Mouse (Mus musculus): ENCODE results near the gene Clhc1.

DNA sequence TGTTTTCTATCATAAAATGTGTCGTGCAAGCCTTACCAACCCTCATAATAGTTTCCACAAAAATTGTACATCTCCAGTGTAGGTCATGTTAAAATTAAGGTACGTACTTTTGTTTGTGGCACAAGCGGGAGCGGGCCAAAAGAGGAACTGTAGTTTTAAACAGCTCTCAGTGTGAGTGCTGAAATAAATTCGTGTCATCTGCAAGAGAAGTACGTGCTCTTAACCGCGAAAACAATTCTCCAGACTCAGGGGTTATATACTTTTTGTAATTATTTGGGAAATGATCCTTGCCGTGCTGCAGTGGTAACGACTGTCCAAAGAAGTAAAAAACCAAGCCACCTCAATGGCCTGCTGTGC lies 33.4 kb upstream of the Clhc1 start:
- TF ChIP-seq GATA1 (IDR thresholded peaks at IDR 0.05; ENCODE audit: borderline replicate concordance, low read length): no peak
- TF ChIP-seq FLI1 (IDR thresholded peaks at IDR 0.05; ENCODE audit: low read length): no peak
